Mouse (Mus musculus): Measurements from ENCODE around the gene Ecm1. TPM values are rescaled to one million over a fixed set of nuclear protein-coding genes. Genes with fewer than 3 reads are reported as not detected.

Gene Ecm1
- polyA plus RNA-seq, 1 experiment from 2014 or later: 13.3 TPM

- no peak overlapping the region for H3K4me2 ChIP-seq (replicated peaks; ENCODE audit: low read depth, low read length)
- H3K9me3 ChIP-seq (ENCODE audit: control insufficient read depth, low read length): no peaks in the 10 kb centered on the region
- no peak overlapping the region for H3K9ac ChIP-seq (ENCODE audit: low read depth, low read length)
- H3K27ac ChIP-seq (ENCODE audit: low read depth, low read length): no peak overlapping the region
- H3K4me1 ChIP-seq (replicated peaks; ENCODE audit: control insufficient read depth, insufficient read depth, low read length): no peaks in the 10 kb centered on the region
- no peaks in the 10 kb centered on the region for H3K27me3 ChIP-seq (ENCODE audit: control insufficient read depth, insufficient read depth, low read length)
- DNase-seq (ENCODE audit: low spot score) (no peak), ATAC-seq (ENCODE audit: low FRiP score) (no peak)
- no peaks in the 10 kb centered on the region for H3K36me3 ChIP-seq (ENCODE audit: control insufficient read depth, insufficient read depth, low read length)
- no peak overlapping the region for H3K4me3 ChIP-seq (ENCODE audit: low read depth, low read length)
Observed at GRCm38 (mm10) chr3:95709967-95710366, 29.4 kb downstream of the Ecm1 start.

GRCm38 (mm10) chr3:95709044-95709443 lies 30.3 kb downstream of the Ecm1 start:
- Histone ChIP-seq H3K4me2 (replicated peaks; ENCODE audit: low read depth, low read length) (no peak overlapping the region), H3K36me3 (ENCODE audit: control insufficient read depth, insufficient read depth, low read length) (no peaks in the 10 kb centered on the region), H3K9ac (ENCODE audit: low read depth, low read length) (no peak overlapping the region), H3K27me3 (ENCODE audit: control insufficient read depth, insufficient read depth, low read length) (no peaks in the 10 kb centered on the region), H3K27ac (ENCODE audit: low read depth, low read length) (no peak overlapping the region), H3K9me3 (ENCODE audit: control insufficient read depth, low read length) (no peaks in the 10 kb centered on the region), H3K4me3 (ENCODE audit: low read depth, low read length) (no peak overlapping the region), H3K4me1 (replicated peaks; ENCODE audit: control insufficient read depth, insufficient read depth, low read length) (no peaks in the 10 kb centered on the region)
- ATAC-seq (ENCODE audit: low FRiP score) (no peak), DNase-seq (ENCODE audit: low spot score) (no peak)
- 93% methylated on average over 4 of the region's 4 CpGs for WGBS

DNA sequence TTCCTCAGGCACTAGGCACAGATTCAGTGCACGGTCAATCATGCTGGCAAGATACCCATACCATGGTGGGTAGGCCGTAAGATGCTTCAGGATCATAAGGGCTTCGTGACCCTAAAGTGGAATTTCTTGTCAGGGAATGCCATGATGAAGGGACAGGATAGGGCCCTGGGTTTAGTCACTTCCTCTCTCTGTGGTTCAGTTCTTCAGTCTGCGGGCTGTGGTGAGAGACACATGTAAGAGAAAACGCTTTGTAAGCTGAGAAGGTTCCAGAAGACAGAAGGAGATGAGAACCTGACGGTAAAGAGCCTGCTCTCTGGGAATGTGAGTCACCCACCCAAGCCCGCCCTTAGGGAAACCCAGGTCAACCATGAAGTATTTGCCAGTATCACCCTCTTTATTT lies 31.9 kb downstream of the Ecm1 start:
- Histone ChIP-seq H3K9me3 (ENCODE audit: control insufficient read depth, low read length) (no peaks in the 10 kb centered on the region), H3K9ac (ENCODE audit: low read depth, low read length) (no peak overlapping the region), H3K4me3 (ENCODE audit: low read depth, low read length) (no peak overlapping the region), H3K4me1 (replicated peaks; ENCODE audit: control insufficient read depth, insufficient read depth, low read length) (no peaks in the 10 kb centered on the region), H3K27ac (ENCODE audit: low read depth, low read length) (no peak overlapping the region), H3K36me3 (ENCODE audit: control insufficient read depth, insufficient read depth, low read length) (no peaks in the 10 kb centered on the region), H3K27me3 (ENCODE audit: control insufficient read depth, insufficient read depth, low read length) (no peaks in the 10 kb centered on the region), H3K4me2 (replicated peaks; ENCODE audit: low read depth, low read length) (no peak overlapping the region)
- ATAC-seq (ENCODE audit: low FRiP score): no peak
- WGBS: 96% methylated on average over 7 of the region's 7 CpGs
- DNase-seq (ENCODE audit: low spot score): no peak

- DNase-seq (ENCODE audit: low spot score) (no peak), ATAC-seq (ENCODE audit: low FRiP score) (no peak)
- Histone ChIP-seq H3K4me1 (replicated peaks; ENCODE audit: control insufficient read depth, insufficient read depth, low read length) (peaks cover 4% of the 10 kb centered on the region; the same call in 1 of the 2 replicates), H3K9me3 (ENCODE audit: control insufficient read depth, low read length) (no peaks in the 10 kb centered on the region), H3K9ac (ENCODE audit: low read depth, low read length) (no peak overlapping the region), H3K36me3 (ENCODE audit: control insufficient read depth, insufficient read depth, low read length) (no peaks in the 10 kb centered on the region), H3K27me3 (ENCODE audit: control insufficient read depth, insufficient read depth, low read length) (no peaks in the 10 kb centered on the region), H3K4me2 (replicated peaks; ENCODE audit: low read depth, low read length) (no peak overlapping the region), H3K4me3 (ENCODE audit: low read depth, low read length) (no peak overlapping the region), H3K27ac (ENCODE audit: low read depth, low read length) (no peak overlapping the region)
- WGBS: 92% methylated on average over 4 of the region's 4 CpGs
Observed at GRCm38 (mm10) chr3:95706273-95706672, 33.1 kb downstream of the Ecm1 start.

DNA sequence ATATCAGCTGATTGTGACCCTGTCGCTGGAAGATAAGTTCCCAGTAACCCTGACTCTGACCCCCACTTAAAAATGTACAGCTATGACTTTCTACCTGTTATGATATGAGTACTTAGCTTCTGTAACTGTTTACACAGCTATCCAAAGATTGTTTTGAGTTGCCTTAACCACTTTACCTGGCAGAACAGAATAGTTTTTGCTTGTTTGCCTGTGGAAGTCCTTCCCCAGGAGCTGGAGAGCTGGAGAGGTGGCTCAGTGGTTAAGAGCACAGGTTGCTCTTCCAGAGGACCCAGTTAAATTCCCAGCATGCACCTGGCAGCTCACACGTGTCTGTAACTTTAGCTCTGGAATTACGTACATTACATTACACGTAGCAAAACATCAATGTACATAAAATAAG lies 34.8 kb downstream of the Ecm1 start:
- no peak for ATAC-seq (ENCODE audit: low FRiP score)
- H3K27me3 ChIP-seq (ENCODE audit: control insufficient read depth, insufficient read depth, low read length): no peaks in the 10 kb centered on the region
- no peak overlapping the region for H3K4me3 ChIP-seq (ENCODE audit: low read depth, low read length)
- H3K9me3 ChIP-seq (ENCODE audit: control insufficient read depth, low read length): no peaks in the 10 kb centered on the region
- no peak overlapping the region for H3K9ac ChIP-seq (ENCODE audit: low read depth, low read length)
- peaks cover 4% of the 10 kb centered on the region; the same call in 1 of the 2 replicates for H3K4me1 ChIP-seq (replicated peaks; ENCODE audit: control insufficient read depth, insufficient read depth, low read length)
- H3K27ac ChIP-seq (ENCODE audit: low read depth, low read length): no peak overlapping the region
- H3K36me3 ChIP-seq (ENCODE audit: control insufficient read depth, insufficient read depth, low read length): no peaks in the 10 kb centered on the region
- H3K4me2 ChIP-seq (replicated peaks; ENCODE audit: low read depth, low read length): no peak overlapping the region
- no peak for DNase-seq (ENCODE audit: low spot score)
- 88% methylated on average over 4 of the region's 4 CpGs for WGBS

- DNase-seq (ENCODE audit: low spot score): no peak
- 96% methylated on average over 3 of the region's 3 CpGs for WGBS
Observed at GRCm38 (mm10) chr3:95703276-95703675, 36.1 kb downstream of the Ecm1 start.

GRCm38 (mm10) chr3:95701877-95702540 lies 37.4 kb downstream of the Ecm1 start:
- Histone ChIP-seq H3K36me3 (ENCODE audit: control insufficient read depth, insufficient read depth, low read length) (no peaks in the 10 kb centered on the region), H3K4me3 (ENCODE audit: low read depth, low read length) (peak overlapping the region; percentile 18), H3K4me2 (replicated peaks; ENCODE audit: low read depth, low read length) (peak overlapping the region; percentile 39), H3K27ac (ENCODE audit: low read depth, low read length) (0 out of 2 replicates have a peak overlapping the region, but pooled peaks have one; percentile 51), H3K4me1 (replicated peaks; ENCODE audit: control insufficient read depth, insufficient read depth, low read length) (peaks cover 4% of the 10 kb centered on the region; the same call in 1 of the 2 replicates), H3K9me3 (ENCODE audit: control insufficient read depth, low read length) (no peaks in the 10 kb centered on the region), H3K27me3 (ENCODE audit: control insufficient read depth, insufficient read depth, low read length) (no peaks in the 10 kb centered on the region), H3K9ac (ENCODE audit: low read depth, low read length) (peak overlapping the region; percentile 55)
- DNase-seq (ENCODE audit: low spot score): peak; percentile 80
- WGBS: 3% methylated on average over 24 of the region's 24 CpGs
- peak; percentile 86 for ATAC-seq (ENCODE audit: low FRiP score)

More at GRCm38 (mm10) chr3:95703276-95703675, 36.1 kb downstream of the Ecm1 start:
- no peak for ATAC-seq (ENCODE audit: low FRiP score)
- H3K9me3 ChIP-seq (ENCODE audit: control insufficient read depth, low read length): no peaks in the 10 kb centered on the region
- H3K4me1 ChIP-seq (replicated peaks; ENCODE audit: control insufficient read depth, insufficient read depth, low read length): peaks cover 4% of the 10 kb centered on the region; the same call in 1 of the 2 replicates
- no peak overlapping the region for H3K4me3 ChIP-seq (ENCODE audit: low read depth, low read length)
- H3K9ac ChIP-seq (ENCODE audit: low read depth, low read length): no peak overlapping the region
- no peak overlapping the region for H3K27ac ChIP-seq (ENCODE audit: low read depth, low read length)
- no peak overlapping the region for H3K4me2 ChIP-seq (replicated peaks; ENCODE audit: low read depth, low read length)
- no peaks in the 10 kb centered on the region for H3K27me3 ChIP-seq (ENCODE audit: control insufficient read depth, insufficient read depth, low read length)
- H3K36me3 ChIP-seq (ENCODE audit: control insufficient read depth, insufficient read depth, low read length): no peaks in the 10 kb centered on the region

GRCm38 (mm10) chr3:95701085-95701484 lies 38.3 kb downstream of the Ecm1 start:
- no peak for ATAC-seq (ENCODE audit: low FRiP score)
- Histone ChIP-seq H3K27ac (ENCODE audit: low read depth, low read length) (no peak overlapping the region), H3K9me3 (ENCODE audit: control insufficient read depth, low read length) (no peaks in the 10 kb centered on the region), H3K9ac (ENCODE audit: low read depth, low read length) (no peak overlapping the region), H3K4me1 (replicated peaks; ENCODE audit: control insufficient read depth, insufficient read depth, low read length) (peaks cover 4% of the 10 kb centered on the region; the same call in 1 of the 2 replicates), H3K4me2 (replicated peaks; ENCODE audit: low read depth, low read length) (no peak overlapping the region), H3K36me3 (ENCODE audit: control insufficient read depth, insufficient read depth, low read length) (no peaks in the 10 kb centered on the region), H3K27me3 (ENCODE audit: control insufficient read depth, insufficient read depth, low read length) (no peaks in the 10 kb centered on the region), H3K4me3 (ENCODE audit: low read depth, low read length) (no peak overlapping the region)
- DNase-seq (ENCODE audit: low spot score): no peak
- WGBS: 82% methylated on average over 2 of the region's 2 CpGs

- no peak overlapping the region for H3K27ac ChIP-seq (ENCODE audit: low read depth, low read length)
- H3K9ac ChIP-seq (ENCODE audit: low read depth, low read length): no peak overlapping the region
- no peaks in the 10 kb centered on the region for H3K9me3 ChIP-seq (ENCODE audit: control insufficient read depth, low read length)
- no peak for ATAC-seq (ENCODE audit: low FRiP score)
- DNase-seq (ENCODE audit: low spot score): no peak
- WGBS: 50% methylated on average over 6 of the region's 6 CpGs
- peaks cover 7% of the 10 kb centered on the region; the same call in 1 of the 2 replicates for H3K4me1 ChIP-seq (replicated peaks; ENCODE audit: control insufficient read depth, insufficient read depth, low read length)
- H3K36me3 ChIP-seq (ENCODE audit: control insufficient read depth, insufficient read depth, low read length): no peaks in the 10 kb centered on the region
- no peaks in the 10 kb centered on the region for H3K27me3 ChIP-seq (ENCODE audit: control insufficient read depth, insufficient read depth, low read length)
- H3K4me2 ChIP-seq (replicated peaks; ENCODE audit: low read depth, low read length): no peak overlapping the region
- no peak overlapping the region for H3K4me3 ChIP-seq (ENCODE audit: low read depth, low read length)
Observed at GRCm38 (mm10) chr3:95700233-95700681, 39.1 kb downstream of the Ecm1 start.
